Mouse (Mus musculus) G1E (cell line): ENCODE results near the gene Astn2. TPM values are rescaled to one million over a fixed set of nuclear protein-coding genes. Genes with fewer than 3 reads are reported as not detected.

Experiments used
- ATAC-seq: 2 replicates; pipeline ENCODE4 v1.8.0; 2016; ENCODE audit warnings: mild to moderate bottlenecking; ENCODE audit not compliant: insufficient number of reproducible peaks, poor library complexity, low FRiP score, severe bottlenecking; ENCODE audit errors: extremely low read depth
- DNase-seq: peaks from one replicate; pipeline ENCODE4 v3.0.0; 2012; ENCODE audit warnings: low spot score
- H3K27me3 ChIP-seq: 2 replicates; pipeline ENCODE4 v1.6.1; 2012; ENCODE audit warnings: mild to moderate bottlenecking, low read length, inconsistent platforms; ENCODE audit not compliant: insufficient read depth
- H3K36me3 ChIP-seq: replicated peaks from 2 replicates; pipeline ENCODE3; 2012; ENCODE audit warnings: mild to moderate bottlenecking, inconsistent platforms
- H3K4me1 ChIP-seq: 2 replicates; pipeline ENCODE4 v1.6.1; 2012; ENCODE audit warnings: low read depth, low read length, inconsistent platforms, mixed read lengths; ENCODE audit not compliant: insufficient read depth
- H3K4me3 ChIP-seq: 2 replicates; pipeline ENCODE4 v1.5.1; 2012; ENCODE audit warnings: low read depth, mild to moderate bottlenecking, inconsistent platforms, low read length, moderate library complexity, mixed read lengths
- H3K9me3 ChIP-seq: replicated peaks from 2 replicates; pipeline ENCODE4 v1.6.1; 2012; ENCODE audit warnings: inconsistent platforms
- CTCF ChIP-seq: IDR thresholded peaks from 2 replicates; pipeline ENCODE4 v1.5.1; 2012; ENCODE audit warnings: low read depth, low read length, inconsistent platforms, mixed read lengths
- GATA1 ChIP-seq: IDR thresholded peaks from 2 replicates; pipeline ENCODE4 v1.6.1; 2012; ENCODE audit warnings: borderline replicate concordance, low read length, inconsistent platforms, mixed read lengths
- GATA2 ChIP-seq: IDR thresholded peaks from 2 replicates; pipeline ENCODE4 v1.6.1; 2012; ENCODE audit warnings: low read depth, low read length, inconsistent platforms, borderline replicate concordance
- POLR2AphosphoS5 ChIP-seq: IDR thresholded peaks from 2 replicates; pipeline ENCODE4 v1.6.1; 2012; ENCODE audit warnings: low read depth, low read length, inconsistent platforms; ENCODE audit not compliant: insufficient replicate concordance
- TAL1 ChIP-seq: conservative IDR thresholded peaks from 2 replicates; pipeline ENCODE4 v1.6.1; 2012; ENCODE audit warnings: low read depth, low read length, inconsistent platforms, mixed read lengths
- polyA plus RNA-seq: library from polyadenylated mRNA; stranded (reverse); fragments of >175 nt; gene quantifications from 2 replicates; pipeline ENCODE4 v1.2.3, GENCODE M21; 2012
- total RNA-seq, 2 experiments: library from RNA; stranded (forward) in 1 of 2; stranded (reverse) in 1 of 2; fragments of 200-1000 nt in 1 of 2; fragments of >200 nt in 1 of 2; fragmentation: Nextera tagmentation in 1 of 2; gene quantifications; 2 replicates each; pipeline ENCODE4 v1.2.3; 2014 to 2017

Gene Astn2
- total and polyA plus RNA-seq, 3 experiments: not detected

DNA sequence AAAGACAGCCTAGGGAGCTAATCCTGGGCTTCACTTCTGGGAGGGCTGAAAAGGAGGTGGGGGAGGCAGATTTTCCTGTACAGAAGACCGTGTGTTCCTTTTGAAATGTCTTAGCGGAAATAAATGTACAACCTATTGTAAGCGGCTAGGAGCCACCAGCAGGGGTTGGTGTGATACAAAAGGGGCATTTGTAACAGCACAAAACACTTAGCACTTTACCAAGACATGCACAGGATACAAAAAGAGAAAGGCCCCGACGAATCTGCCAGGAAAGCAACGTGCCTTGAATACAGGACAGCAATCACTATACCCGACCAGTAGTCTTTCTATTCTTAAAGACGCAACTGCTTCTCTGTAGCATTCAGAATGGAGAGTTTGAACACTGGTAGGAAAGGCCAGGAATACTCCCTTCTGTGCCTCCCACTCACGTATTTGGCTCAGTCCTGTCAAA is 564.8 kb downstream of the Astn2 start:
- TF ChIP-seq CTCF (no peak), POLR2AphosphoS5 (no peak), TAL1 (no peak), GATA2 (no peak), GATA1 (no peak)

DNA sequence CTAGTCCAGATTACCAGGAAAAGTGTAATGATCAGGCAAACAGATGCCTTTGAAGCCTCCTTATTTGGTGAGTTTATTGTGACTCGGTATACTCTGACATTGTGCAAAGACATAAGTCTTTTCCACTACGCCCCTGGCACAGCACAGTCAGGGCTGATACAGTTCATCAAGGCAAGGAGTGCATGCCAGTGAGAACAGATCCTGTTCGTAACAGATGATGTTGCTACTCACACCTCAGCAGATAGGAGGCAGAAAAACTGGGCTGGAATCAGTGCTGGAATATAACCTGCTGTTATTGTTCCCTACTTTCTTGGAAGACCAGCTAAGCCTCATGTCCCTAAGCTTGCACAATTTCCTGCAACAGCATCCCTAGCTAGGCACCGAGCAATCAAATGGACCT is 565.6 kb downstream of the Astn2 start:
- ATAC-seq (no peak), DNase-seq (no peak)
- Histone ChIP-seq H3K36me3 (no peaks in the 10 kb centered on the region), H3K9me3 (peaks cover 13% of the 10 kb centered on the region), H3K4me1 (no peaks in the 10 kb centered on the region), H3K27me3 (no peaks in the 10 kb centered on the region), H3K4me3 (no peak overlapping the region)
- TF ChIP-seq GATA1: no peak
- TF ChIP-seq GATA2: no peak
- no peak for TF ChIP-seq POLR2AphosphoS5
- no peak for TF ChIP-seq TAL1
- no peak for TF ChIP-seq CTCF

More for the DNA sequence above, 564.8 kb downstream of the Astn2 start:
- Histone ChIP-seq H3K27me3 (no peaks in the 10 kb centered on the region), H3K36me3 (no peaks in the 10 kb centered on the region), H3K4me3 (no peak overlapping the region), H3K4me1 (no peaks in the 10 kb centered on the region), H3K9me3 (peaks cover 13% of the 10 kb centered on the region)
- DNase-seq (no peak), ATAC-seq (no peak)

DNA sequence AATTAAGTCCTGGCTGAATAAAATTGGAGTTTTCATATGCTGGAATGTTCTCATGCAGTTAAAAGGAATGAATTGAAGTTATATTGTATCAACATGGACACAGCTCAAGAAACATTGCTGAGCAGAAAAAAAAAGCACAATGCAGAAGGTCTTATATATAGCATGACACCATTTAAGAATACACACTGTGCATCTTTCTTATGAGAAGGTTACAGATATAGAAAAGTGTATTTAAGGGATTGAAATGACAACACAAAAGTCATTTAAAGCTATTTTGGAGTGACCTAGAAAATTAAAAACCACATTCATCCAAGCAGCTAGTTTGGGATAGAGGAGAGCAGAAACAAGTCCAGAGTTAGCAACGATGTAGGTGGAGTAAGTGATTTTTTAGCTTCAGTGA is 571.4 kb downstream of the Astn2 start:
- peaks cover 10% of the 10 kb centered on the region for H3K9me3 ChIP-seq
- H3K4me3 ChIP-seq: no peak overlapping the region
- no peaks in the 10 kb centered on the region for H3K4me1 ChIP-seq
- ATAC-seq (no peak), DNase-seq (no peak)
- TF ChIP-seq GATA2 (no peak), GATA1 (no peak), POLR2AphosphoS5 (no peak), TAL1 (no peak), CTCF (no peak)
- H3K27me3 ChIP-seq: no peaks in the 10 kb centered on the region
- no peaks in the 10 kb centered on the region for H3K36me3 ChIP-seq

DNA sequence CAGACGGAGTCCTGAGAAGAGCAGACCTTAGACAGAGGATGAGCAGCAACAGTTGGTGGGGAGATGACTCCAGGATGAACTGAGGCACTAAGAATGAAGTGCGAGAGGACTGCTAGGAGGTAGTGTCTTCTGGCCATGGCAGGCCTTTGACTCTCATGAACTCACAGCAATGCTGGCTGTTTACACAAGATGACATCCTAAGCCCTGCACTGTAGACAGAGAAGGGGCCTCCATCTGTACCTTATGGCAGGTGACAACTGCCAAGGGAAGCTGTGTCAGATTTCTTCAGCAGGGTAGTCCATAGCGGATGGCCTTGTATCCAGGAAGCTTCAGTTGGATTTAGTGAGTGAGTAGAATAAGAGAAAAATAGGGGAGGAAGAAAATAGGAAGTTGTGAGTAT is 572.5 kb downstream of the Astn2 start:
- no peak for DNase-seq
- Histone ChIP-seq H3K9me3 (peaks cover 10% of the 10 kb centered on the region), H3K4me1 (no peaks in the 10 kb centered on the region), H3K27me3 (no peaks in the 10 kb centered on the region), H3K36me3 (no peaks in the 10 kb centered on the region), H3K4me3 (no peak overlapping the region)
- no peak for ATAC-seq
- TF ChIP-seq POLR2AphosphoS5: no peak
- no peak for TF ChIP-seq TAL1
- no peak for TF ChIP-seq GATA1
- no peak for TF ChIP-seq CTCF
- no peak for TF ChIP-seq GATA2

DNA sequence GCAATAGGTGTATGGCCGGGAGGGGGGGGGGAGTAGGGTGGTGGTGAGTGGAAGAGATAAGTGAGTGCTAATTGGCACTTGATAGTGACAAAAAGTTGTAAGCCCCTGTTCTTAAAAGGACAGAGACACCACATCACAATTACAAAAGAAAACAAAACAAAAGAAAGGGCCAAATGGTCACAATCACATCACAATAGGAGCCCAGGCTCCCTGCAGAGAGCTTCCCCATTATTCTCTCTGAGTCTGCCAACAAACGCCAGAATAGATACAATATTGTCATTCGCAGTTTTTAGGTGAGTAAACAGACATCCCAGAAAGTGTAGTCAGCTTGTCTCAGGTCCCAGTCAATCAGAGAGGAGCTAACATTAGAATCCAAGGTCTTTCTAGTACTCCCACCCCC is 573.9 kb downstream of the Astn2 start:
- H3K27me3 ChIP-seq: no peaks in the 10 kb centered on the region
- no peak for TF ChIP-seq GATA2
- no peak for TF ChIP-seq GATA1
- no peak for TF ChIP-seq CTCF
- no peaks in the 10 kb centered on the region for H3K36me3 ChIP-seq
- H3K4me1 ChIP-seq: no peaks in the 10 kb centered on the region
- H3K9me3 ChIP-seq: peaks cover 10% of the 10 kb centered on the region
- H3K4me3 ChIP-seq: no peak overlapping the region
- DNase-seq (no peak), ATAC-seq (no peak)

DNA sequence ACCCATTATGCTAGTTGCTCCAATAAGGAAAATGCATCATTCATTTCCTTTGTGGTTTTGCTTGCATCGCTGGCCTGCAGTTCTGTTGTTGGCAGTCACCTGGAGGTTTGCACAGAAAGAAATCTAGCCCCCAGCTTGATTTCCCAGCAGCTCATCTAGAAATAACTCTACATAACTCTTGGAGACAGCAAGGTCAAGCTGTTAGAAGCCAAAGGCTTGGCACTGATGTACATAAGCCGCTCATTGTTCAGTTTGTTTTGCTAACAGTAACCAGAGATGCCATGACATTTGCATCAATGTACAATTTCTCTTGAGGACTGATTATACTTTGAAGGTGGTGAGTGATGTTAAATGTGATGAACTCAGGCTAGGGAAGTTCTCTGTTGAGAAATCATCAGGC is 583.3 kb downstream of the Astn2 start:
- no peak for DNase-seq
- Histone ChIP-seq H3K27me3 (no peaks in the 10 kb centered on the region), H3K36me3 (no peaks in the 10 kb centered on the region), H3K9me3 (no peaks in the 10 kb centered on the region), H3K4me3 (no peak overlapping the region), H3K4me1 (no peaks in the 10 kb centered on the region)
- ATAC-seq: no peak
- no peak for TF ChIP-seq GATA2
- no peak for TF ChIP-seq GATA1

DNA sequence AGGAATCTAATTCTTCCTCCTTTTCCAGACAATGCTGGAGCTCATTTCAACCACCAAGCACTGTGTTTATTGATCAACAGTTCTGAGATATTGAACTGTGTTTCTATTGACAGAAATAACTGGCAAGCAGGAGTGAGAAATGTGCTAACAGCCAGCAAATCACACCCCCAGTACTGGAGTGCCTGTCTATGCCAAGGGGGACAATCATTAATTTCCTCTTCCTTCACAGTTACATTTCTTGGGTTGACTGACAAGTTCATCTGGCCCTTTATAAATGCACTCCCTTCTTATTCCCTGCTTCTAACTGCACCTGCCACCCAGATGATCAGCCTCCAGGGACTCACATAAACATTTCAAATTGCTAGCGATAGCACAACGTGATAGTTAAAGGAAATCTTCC is 584.2 kb downstream of the Astn2 start:
- Histone ChIP-seq H3K9me3 (no peaks in the 10 kb centered on the region), H3K27me3 (no peaks in the 10 kb centered on the region), H3K4me3 (no peak overlapping the region), H3K36me3 (no peaks in the 10 kb centered on the region), H3K4me1 (no peaks in the 10 kb centered on the region)
- DNase-seq (no peak), ATAC-seq (no peak)
- TF ChIP-seq POLR2AphosphoS5 (no peak), GATA1 (no peak), TAL1 (no peak), CTCF (no peak), GATA2 (no peak)

DNA sequence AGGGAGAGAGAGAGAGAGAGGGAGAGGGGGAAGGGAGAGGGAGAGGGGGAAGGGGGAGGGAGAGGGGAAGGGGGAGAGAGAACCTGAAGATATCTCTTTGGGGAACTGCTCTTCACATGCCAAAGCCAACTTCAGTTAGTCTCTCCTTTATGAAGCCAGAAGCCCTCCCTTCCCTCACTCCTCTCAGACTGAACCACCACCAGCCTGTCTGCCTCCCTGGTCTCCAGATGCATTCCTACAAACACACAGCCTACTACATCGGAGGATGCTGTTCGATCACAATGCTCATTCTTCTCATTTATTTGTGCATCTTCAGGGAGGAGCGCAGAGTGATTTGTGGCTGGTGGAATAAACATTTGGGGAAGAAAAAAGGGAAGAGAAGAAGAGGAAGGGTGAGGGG is 584.6 kb downstream of the Astn2 start:
- H3K9me3 ChIP-seq: no peaks in the 10 kb centered on the region
- no peak for ATAC-seq
- no peaks in the 10 kb centered on the region for H3K4me1 ChIP-seq
- no peak for DNase-seq
- no peaks in the 10 kb centered on the region for H3K27me3 ChIP-seq
- no peaks in the 10 kb centered on the region for H3K36me3 ChIP-seq
- TF ChIP-seq POLR2AphosphoS5 (no peak), GATA2 (no peak), CTCF (no peak), TAL1 (no peak), GATA1 (no peak)
- H3K4me3 ChIP-seq: no peak overlapping the region
